Mouse (Mus musculus) heart, embryonic 11.5 days (tissue): ENCODE data around the gene Litaf. TPM values are rescaled to one million over a fixed set of nuclear protein-coding genes. Genes with fewer than 3 reads are reported as not detected.

Experiments used
- ATAC-seq: fragments of 200-750 bp; cut with Nextera tagmentation; replicated peaks from 2 replicates; pipeline ENCODE4 v1.8.0; 2017; ENCODE audit warnings: moderate library complexity; ENCODE audit not compliant: insufficient number of reproducible peaks, low FRiP score, low TSS enrichment
- H3K27ac ChIP-seq: fragments of 300-500 bp; sonication (generic); 2 replicates; pipeline ENCODE4 v1.5.1; 2014; ENCODE audit warnings: mild to moderate bottlenecking, low read depth, low read length
- H3K27me3 ChIP-seq: fragments of 300-500 bp; sonication (generic); 2 replicates; pipeline ENCODE4 v1.6.1; 2014; ENCODE audit warnings: mild to moderate bottlenecking, low read length, mixed read lengths; ENCODE audit not compliant: control insufficient read depth, insufficient read depth
- H3K36me3 ChIP-seq: fragments of 300-500 bp; sonication (generic); 2 replicates; pipeline ENCODE4 v1.6.1; 2014; ENCODE audit warnings: mild to moderate bottlenecking, low read length, moderate library complexity, mixed read lengths; ENCODE audit not compliant: control insufficient read depth, insufficient read depth
- H3K4me1 ChIP-seq: fragments of 300-500 bp; sonication (generic); 2 replicates; pipeline ENCODE4 v1.6.1; 2014; ENCODE audit warnings: low read length; ENCODE audit not compliant: control insufficient read depth, insufficient read depth
- H3K4me2 ChIP-seq: fragments of 300-500 bp; sonication (generic); 2 replicates; pipeline ENCODE4 v1.6.1; 2014; ENCODE audit warnings: mild to moderate bottlenecking, moderate library complexity
- H3K4me3 ChIP-seq: fragments of 300-500 bp; sonication (generic); 2 replicates; pipeline ENCODE4 v1.5.1; 2014; ENCODE audit warnings: low read depth, low read length
- H3K9ac ChIP-seq: fragments of 300-500 bp; sonication (generic); 2 replicates; pipeline ENCODE4 v1.6.1; 2014; ENCODE audit warnings: mild to moderate bottlenecking, low read depth, low read length, moderate library complexity
- H3K9me3 ChIP-seq: fragments of 300-500 bp; sonication (generic); replicated peaks from 2 replicates; pipeline ENCODE4 v1.6.1; 2016; ENCODE audit warnings: low read length; ENCODE audit not compliant: control insufficient read depth
- WGBS: fragments of 180-500 bp; shearing (Covaris S2); extraction: QIAGEN DNeasy Blood & Tissue Kit; methylation state at CpG from one replicate; pipeline ENCODE4 v1.1.7; 2014; ENCODE audit not compliant: insufficient replicate concordance; 5-methylcytosine and 5-hydroxymethylcytosine counted together
- polyA plus RNA-seq: library from polyadenylated mRNA; unstranded; fragments of >200 nt; fragmentation: Nextera tagmentation; extraction: Ambion mirVana; gene quantifications from 2 replicates; pipeline ENCODE4 v1.2.1, GENCODE M21; 2014

Gene Litaf
- polyA plus RNA-seq, 1 experiment from 2014 or later: 63.8 TPM

DNA sequence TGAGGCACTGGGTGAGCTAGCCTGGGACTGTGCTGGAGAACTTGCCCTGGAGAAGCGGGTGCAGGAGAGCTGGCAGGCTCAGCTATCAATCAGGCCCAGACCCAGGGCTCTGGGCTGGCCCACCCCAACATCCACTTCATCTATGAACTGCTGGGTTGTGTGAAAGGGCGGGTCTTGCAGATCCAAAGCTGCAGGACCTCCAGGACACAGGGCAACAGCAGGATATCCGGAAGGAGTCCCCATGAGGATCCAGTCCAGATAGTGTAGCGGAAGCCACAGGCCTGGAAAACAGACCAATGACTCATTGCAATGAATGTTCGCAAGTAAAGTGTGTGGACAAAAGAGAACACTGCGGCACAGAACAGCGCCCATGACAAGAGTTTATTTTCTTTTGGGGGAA, 19.5 kb downstream of the Litaf start:
- no peaks in the 10 kb centered on the region for H3K9me3 ChIP-seq
- WGBS: 64% methylated on average over 7 of the region's 7 CpGs
- H3K27me3 ChIP-seq: no peaks in the 10 kb centered on the region
- H3K9ac ChIP-seq: no peak overlapping the region
- ATAC-seq: peak; percentile 69; the same call in 1 of the 2 replicates
- H3K27ac ChIP-seq: peak overlapping the region; percentile 76
- H3K4me2 ChIP-seq: no peak overlapping the region; the same call in 1 of the 2 replicates
- peaks cover 6% of the 10 kb centered on the region; the same call in 1 of the 2 replicates for H3K4me1 ChIP-seq
- no peaks in the 10 kb centered on the region for H3K36me3 ChIP-seq
- no peak overlapping the region for H3K4me3 ChIP-seq

DNA sequence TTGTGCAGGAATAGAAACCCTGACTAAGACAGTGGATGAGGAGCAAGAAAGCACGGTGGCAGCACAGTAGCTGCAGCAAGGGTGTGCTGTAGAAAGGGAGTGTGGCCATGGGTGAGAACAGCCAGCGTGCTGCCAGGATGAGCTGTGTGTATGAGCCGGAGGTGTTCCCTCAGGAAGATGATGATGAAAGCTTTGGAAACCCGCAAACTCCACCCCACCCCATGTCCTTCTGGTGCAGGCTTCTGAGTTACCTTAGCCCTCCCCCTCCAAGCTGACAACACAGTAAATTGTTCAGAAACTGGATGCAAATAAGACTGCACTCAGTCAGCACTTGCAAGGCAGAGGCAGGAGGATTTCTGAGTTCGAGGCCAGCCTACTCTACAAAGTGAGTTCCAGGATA, 22.7 kb downstream of the Litaf start:
- no peaks in the 10 kb centered on the region for H3K27me3 ChIP-seq
- no peaks in the 10 kb centered on the region for H3K36me3 ChIP-seq
- WGBS: 72% methylated on average over 5 of the region's 5 CpGs
- H3K9me3 ChIP-seq: no peaks in the 10 kb centered on the region
- H3K4me1 ChIP-seq: peaks cover 6% of the 10 kb centered on the region; the same call in 1 of the 2 replicates
- no peak overlapping the region for H3K27ac ChIP-seq
- H3K4me3 ChIP-seq: no peak overlapping the region
- H3K9ac ChIP-seq: no peak overlapping the region
- ATAC-seq: no peak
- no peak overlapping the region for H3K4me2 ChIP-seq

DNA sequence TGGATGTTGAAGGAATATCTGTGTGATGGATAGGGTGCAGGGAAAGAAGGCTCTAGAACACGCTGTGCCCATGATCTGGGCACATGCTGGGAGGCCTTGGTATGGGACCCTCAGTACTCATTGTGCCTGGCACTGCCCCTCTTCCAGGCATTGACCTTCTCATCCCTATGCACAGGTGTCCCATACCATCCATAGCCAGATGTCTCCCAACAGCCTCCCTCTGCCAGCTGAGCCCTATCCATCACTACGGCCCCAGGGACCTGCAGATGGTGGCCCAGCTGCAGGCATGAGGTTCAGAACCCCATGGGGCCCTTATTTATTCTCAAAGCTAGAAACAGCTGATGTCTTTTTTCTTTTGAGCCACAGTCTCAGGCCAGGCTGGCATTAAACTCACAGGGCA, 25.4 kb downstream of the Litaf start:
- ATAC-seq: no peak
- no peaks in the 10 kb centered on the region for H3K9me3 ChIP-seq
- no peak overlapping the region for H3K27ac ChIP-seq
- no peaks in the 10 kb centered on the region for H3K27me3 ChIP-seq
- no peaks in the 10 kb centered on the region for H3K36me3 ChIP-seq
- 0 out of 2 replicates have a peak, but pooled peaks cover 4% of the 10 kb centered on the region for H3K4me1 ChIP-seq
- H3K4me2 ChIP-seq: no peak overlapping the region
- H3K4me3 ChIP-seq: no peak overlapping the region
- 66% methylated on average over 2 of the region's 2 CpGs for WGBS
- H3K9ac ChIP-seq: no peak overlapping the region

DNA sequence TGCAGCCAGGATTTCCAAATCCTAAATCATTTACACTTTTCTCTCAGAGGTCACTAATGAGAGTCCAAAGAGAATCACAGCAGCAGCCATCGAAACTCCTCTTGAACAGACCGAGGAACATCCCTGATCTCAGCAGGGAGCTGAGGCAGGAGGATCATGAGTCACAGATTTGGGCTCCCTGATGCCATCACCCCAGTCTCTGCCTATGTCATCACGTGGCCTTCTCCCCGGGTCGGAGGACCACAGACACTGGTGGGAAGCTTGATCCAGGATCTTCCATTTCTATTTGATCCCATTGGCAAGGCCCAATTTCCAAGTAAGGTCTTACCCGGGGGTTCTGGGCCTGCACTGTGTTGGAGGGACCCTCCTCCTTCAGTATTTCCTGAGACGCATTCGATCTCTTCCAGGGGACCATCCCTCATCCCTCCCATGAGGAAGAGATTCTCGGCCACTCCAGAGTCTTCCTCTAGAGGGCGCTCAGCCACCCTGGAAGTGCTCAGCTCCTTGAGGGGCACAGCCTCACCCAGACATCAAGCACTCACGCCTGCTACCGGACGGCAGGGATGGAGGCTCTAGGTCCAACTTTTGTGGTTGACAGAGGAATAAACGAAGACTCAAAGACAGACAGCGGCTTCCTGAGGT, 30.0 kb downstream of the Litaf start:
- Histone ChIP-seq H3K4me1 (0 out of 2 replicates have a peak, but pooled peaks cover 4% of the 10 kb centered on the region), H3K36me3 (no peaks in the 10 kb centered on the region), H3K9me3 (no peaks in the 10 kb centered on the region), H3K4me3 (no peak overlapping the region), H3K4me2 (peak overlapping the region; percentile 35; the same call in 1 of the 2 replicates), H3K27me3 (no peaks in the 10 kb centered on the region), H3K27ac (no peak overlapping the region), H3K9ac (no peak overlapping the region)
- 23% methylated on average over 15 of the region's 15 CpGs for WGBS
- peak; percentile 69 for ATAC-seq

DNA sequence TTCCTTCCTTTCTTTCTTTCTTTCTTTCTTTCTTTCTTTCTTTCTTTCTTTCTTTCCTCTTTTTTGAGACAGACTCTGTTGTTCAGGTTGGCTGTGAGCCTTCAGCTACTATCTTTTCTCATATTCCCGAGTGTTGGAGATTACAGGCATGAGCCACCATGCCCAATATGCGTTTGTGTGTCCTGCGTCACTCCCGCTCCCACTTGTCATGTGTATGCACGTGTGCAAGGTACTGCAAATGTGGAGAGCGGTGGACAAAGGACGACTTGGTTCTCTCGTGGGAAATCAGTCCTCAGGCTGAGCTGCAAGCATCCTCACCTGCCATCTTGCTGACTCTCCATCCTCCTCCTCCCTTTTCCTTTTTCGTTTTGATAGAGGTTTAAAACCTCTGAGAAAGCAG, 30.7 kb downstream of the Litaf start:
- H3K36me3 ChIP-seq: no peaks in the 10 kb centered on the region
- WGBS: 76% methylated on average over 9 of the region's 9 CpGs
- no peaks in the 10 kb centered on the region for H3K9me3 ChIP-seq
- H3K4me1 ChIP-seq: 0 out of 2 replicates have a peak, but pooled peaks cover 4% of the 10 kb centered on the region
- no peak overlapping the region for H3K4me2 ChIP-seq
- no peak overlapping the region for H3K9ac ChIP-seq
- ATAC-seq: no peak
- H3K27me3 ChIP-seq: no peaks in the 10 kb centered on the region
- no peak overlapping the region for H3K4me3 ChIP-seq
- H3K27ac ChIP-seq: no peak overlapping the region

DNA sequence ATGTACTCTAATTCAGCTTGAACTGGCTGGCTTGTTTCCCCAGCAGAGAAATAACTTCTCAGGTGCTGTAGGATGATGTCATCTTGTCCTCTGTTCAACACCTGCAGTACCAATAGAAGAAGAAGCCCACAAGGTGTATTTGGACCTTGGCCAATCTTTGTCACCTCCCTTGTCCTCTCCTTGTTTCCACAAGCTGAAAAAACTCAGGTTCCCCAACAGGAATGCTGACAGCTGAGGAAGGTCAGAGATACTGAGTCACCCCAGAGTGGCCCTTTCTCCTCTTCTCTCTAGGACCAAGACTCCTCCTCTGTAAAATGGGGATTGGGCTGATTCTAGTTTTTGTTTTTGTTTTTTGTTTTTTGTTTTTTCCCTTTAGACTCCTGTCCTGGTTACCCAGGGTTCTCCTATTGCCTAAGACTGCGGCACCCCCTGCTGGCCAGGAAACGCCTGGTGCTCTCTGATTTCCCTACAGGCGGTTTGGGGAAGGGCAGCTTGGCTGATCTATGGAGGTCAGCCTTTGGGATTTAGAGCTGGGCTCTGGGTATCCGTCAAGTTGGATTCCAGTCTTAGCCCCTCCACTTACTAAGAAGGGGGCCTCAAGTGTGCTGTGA, 31.7 kb downstream of the Litaf start:
- Histone ChIP-seq H3K36me3 (no peaks in the 10 kb centered on the region), H3K4me1 (0 out of 2 replicates have a peak, but pooled peaks cover 4% of the 10 kb centered on the region), H3K9me3 (no peaks in the 10 kb centered on the region), H3K27me3 (no peaks in the 10 kb centered on the region), H3K27ac (no peak overlapping the region), H3K9ac (no peak overlapping the region), H3K4me3 (no peak overlapping the region), H3K4me2 (no peak overlapping the region)
- under 1% methylated on average over 4 of the region's 4 CpGs for WGBS
- no peak for ATAC-seq

DNA sequence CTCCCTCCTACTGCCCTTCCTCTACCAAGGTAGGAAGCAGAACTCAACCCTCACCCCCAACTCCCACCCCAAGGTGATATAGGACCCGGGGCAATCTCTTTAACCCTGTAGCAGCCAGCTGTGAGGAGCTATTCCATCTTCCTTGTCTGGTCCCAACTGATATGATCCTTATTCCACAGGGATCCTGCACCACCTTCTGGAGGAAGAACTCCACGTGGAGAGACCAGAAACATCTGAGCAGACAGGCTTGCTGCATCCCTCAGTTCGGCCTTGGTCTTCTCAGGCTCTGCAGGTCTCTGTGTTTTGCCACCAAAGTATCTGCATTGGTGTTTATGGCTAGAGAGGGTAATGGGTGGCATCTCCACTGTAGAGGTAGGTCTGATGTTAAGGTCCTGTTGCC, 34.6 kb downstream of the Litaf start:
- 47% methylated on average over 3 of the region's 3 CpGs for WGBS
- H3K27me3 ChIP-seq: no peaks in the 10 kb centered on the region
- no peak overlapping the region for H3K4me3 ChIP-seq
- no peak overlapping the region for H3K9ac ChIP-seq
- H3K27ac ChIP-seq: no peak overlapping the region
- no peak for ATAC-seq
- H3K36me3 ChIP-seq: no peaks in the 10 kb centered on the region
- H3K4me2 ChIP-seq: no peak overlapping the region
- H3K9me3 ChIP-seq: no peaks in the 10 kb centered on the region
- 0 out of 2 replicates have a peak, but pooled peaks cover 3% of the 10 kb centered on the region for H3K4me1 ChIP-seq

DNA sequence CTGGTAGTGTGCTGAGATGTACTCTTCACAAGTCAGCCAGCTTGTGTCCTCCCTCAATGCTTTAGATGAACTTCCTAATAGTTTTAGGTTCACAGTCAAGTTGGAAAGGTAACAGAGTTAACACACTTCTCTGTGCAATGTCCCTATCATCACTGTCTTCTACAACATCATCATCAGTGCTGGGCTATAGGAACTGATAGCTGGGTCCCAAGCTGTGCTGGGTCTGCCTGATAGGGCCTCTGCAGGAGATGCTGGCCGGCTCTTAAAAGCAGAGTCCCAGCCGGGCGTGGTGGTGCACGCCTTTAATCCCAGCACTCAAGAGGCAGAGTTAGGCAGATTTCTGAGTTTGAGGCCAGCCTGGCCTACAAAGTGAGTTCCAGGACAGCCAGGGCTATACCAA, 35.1 kb downstream of the Litaf start:
- Histone ChIP-seq H3K9me3 (no peaks in the 10 kb centered on the region), H3K4me3 (no peak overlapping the region), H3K36me3 (no peaks in the 10 kb centered on the region), H3K4me1 (no peaks in the 10 kb centered on the region), H3K27me3 (no peaks in the 10 kb centered on the region), H3K4me2 (no peak overlapping the region), H3K27ac (no peak overlapping the region), H3K9ac (no peak overlapping the region)
- no peak for ATAC-seq
- 58% methylated on average over 4 of the region's 4 CpGs for WGBS

DNA sequence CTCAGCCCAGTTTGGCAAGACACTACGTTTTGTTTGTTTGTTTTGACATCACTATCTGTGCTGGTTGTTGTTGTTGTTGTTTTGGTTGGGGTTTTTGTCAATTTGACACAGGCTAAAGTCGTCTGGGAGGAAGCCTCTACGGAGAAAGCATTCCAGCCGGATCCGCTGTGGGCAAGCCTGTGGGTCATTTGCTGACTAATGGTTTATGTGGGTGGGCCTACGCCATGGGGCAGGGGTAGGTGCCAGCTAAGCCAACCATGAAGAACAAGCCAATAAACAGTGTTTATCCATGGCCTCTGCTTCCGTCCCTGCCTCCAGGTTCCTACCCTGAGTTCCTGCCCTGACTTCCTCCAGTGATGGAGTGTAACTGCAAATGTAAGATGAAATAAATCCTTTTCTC, 37.8 kb downstream of the Litaf start:
- Histone ChIP-seq H3K9me3 (no peaks in the 10 kb centered on the region), H3K27me3 (no peaks in the 10 kb centered on the region), H3K27ac (no peak overlapping the region), H3K4me3 (no peak overlapping the region), H3K36me3 (no peaks in the 10 kb centered on the region), H3K4me2 (no peak overlapping the region), H3K4me1 (no peaks in the 10 kb centered on the region), H3K9ac (no peak overlapping the region)
- WGBS: 76% methylated on average over 7 of the region's 7 CpGs
- ATAC-seq: no peak
